Mouse (Mus musculus) liver, embryonic 13.5 days (tissue): Measurements from ENCODE around the gene Itpka. TPM values are rescaled to one million over a fixed set of nuclear protein-coding genes. Genes with fewer than 3 reads are reported as not detected.
"Not testable (repeated sequence)": the region's sequence is repeated elsewhere in the genome, so short reads cannot be mapped to it uniquely, and the experiment has no call there.

Experiments used
- ATAC-seq: fragments of 200-750 bp; cut with Nextera tagmentation; 2 replicates; pipeline ENCODE4 v1.8.0; 2017; ENCODE audit warnings: low read depth, mild to moderate bottlenecking, moderate number of reproducible peaks, moderate library complexity
- DNase-seq: peaks from one replicate; pipeline ENCODE4 v3.0.0; 2022
- H3K27ac ChIP-seq: fragments of 300-500 bp; sonication (generic); 2 replicates; pipeline ENCODE4 v1.5.1; 2015; ENCODE audit warnings: moderate library complexity, mild to moderate bottlenecking, inconsistent platforms
- H3K27me3 ChIP-seq: fragments of 300-500 bp; sonication (generic); 2 replicates; pipeline ENCODE4 v1.6.1; 2015; ENCODE audit warnings: mild to moderate bottlenecking, inconsistent platforms
- H3K36me3 ChIP-seq: fragments of 300-500 bp; sonication (generic); 2 replicates; pipeline ENCODE4 v1.6.1; 2015; ENCODE audit warnings: mild to moderate bottlenecking, inconsistent platforms
- H3K4me1 ChIP-seq: fragments of 300-500 bp; sonication (generic); replicated peaks from 2 replicates; pipeline ENCODE4 v1.6.1; 2015; ENCODE audit warnings: inconsistent platforms
- H3K4me2 ChIP-seq: fragments of 300-500 bp; sonication (generic); 2 replicates; pipeline ENCODE4 v1.6.1; 2015; ENCODE audit warnings: inconsistent platforms, mild to moderate bottlenecking, moderate library complexity
- H3K4me3 ChIP-seq: fragments of 300-500 bp; sonication (generic); replicated peaks from 2 replicates; pipeline ENCODE4 v1.5.1; 2015; ENCODE audit warnings: mild to moderate bottlenecking, inconsistent platforms
- H3K9ac ChIP-seq: fragments of 300-500 bp; sonication (generic); 2 replicates; pipeline ENCODE4 v1.6.1; 2015; ENCODE audit warnings: mild to moderate bottlenecking, inconsistent platforms
- H3K9me3 ChIP-seq: fragments of 300-500 bp; sonication (generic); replicated peaks from 2 replicates; pipeline ENCODE4 v1.6.1; 2016; ENCODE audit warnings: inconsistent platforms
- WGBS: fragments of 180-500 bp; shearing (Covaris S2); methylation state at CpG from one replicate; pipeline ENCODE4 v1.1.7; 2015; ENCODE audit not compliant: insufficient replicate concordance; 5-methylcytosine and 5-hydroxymethylcytosine counted together
- polyA plus RNA-seq: library from polyadenylated mRNA; unstranded; fragments of >200 nt; fragmentation: Nextera tagmentation; extraction: Ambion mirVana; gene quantifications from 2 replicates; pipeline ENCODE4 v1.2.1, GENCODE M21; 2015

The Itpka gene
- 2.3 and 2.9 TPM in 2 replicates for polyA plus RNA-seq

GRCm38 (mm10) chr2:119741581-119742411 is at the start of gene Itpka:
Gene Itpka, plus strand, starts transcription at chr2:119742337.
- H3K36me3 ChIP-seq, result no peaks in the 10 kb centered on the region
- ATAC-seq (peak; percentile 71), DNase-seq (peak; percentile 56)
- under 1% methylated on average over 46 of the region's 53 CpGs for WGBS
- peak within 1 kb of the TSS; percentile 99 for H3K4me2 ChIP-seq
- no peaks in the 10 kb centered on the region for H3K9me3 ChIP-seq
- H3K27me3 ChIP-seq, result peaks cover 62% of the 10 kb centered on the region
- peak within 1 kb of the TSS; percentile 75 for H3K9ac ChIP-seq
- H3K4me1 ChIP-seq, result peaks cover 55% of the 10 kb centered on the region
- H3K4me3 ChIP-seq, result peak within 1 kb of the TSS; percentile 68
- H3K27ac ChIP-seq, result peak within 1 kb of the TSS; percentile 78

- Histone ChIP-seq H3K27me3 (no peaks in the 10 kb centered on the region), H3K9me3 (no peaks in the 10 kb centered on the region), H3K4me1 (no peaks in the 10 kb centered on the region; the same call in 1 of the 2 replicates), H3K27ac (no peak overlapping the region), H3K36me3 (peaks cover 15% of the 10 kb centered on the region), H3K4me3 (no peak overlapping the region), H3K9ac (no peak overlapping the region), H3K4me2 (no peak overlapping the region)
- ATAC-seq (no peak), DNase-seq (no peak)
- WGBS, result 77% methylated on average over 2 of the region's 2 CpGs
Measured at GRCm38 (mm10) chr2:119694826-119695225, 47.3 kb upstream of the Itpka start.

GRCm38 (mm10) chr2:119696111-119696510 is 46.0 kb upstream of the Itpka start:
- H3K9ac ChIP-seq, result no peak overlapping the region
- H3K4me1 ChIP-seq, result no peaks in the 10 kb centered on the region; the same call in 1 of the 2 replicates
- no peak for ATAC-seq
- 66% methylated on average over 1 of the region's 1 CpGs for WGBS
- no peak overlapping the region for H3K27ac ChIP-seq
- peaks cover 20% of the 10 kb centered on the region for H3K36me3 ChIP-seq
- no peak overlapping the region for H3K4me2 ChIP-seq
- H3K4me3 ChIP-seq, result no peak overlapping the region
- no peaks in the 10 kb centered on the region for H3K27me3 ChIP-seq
- DNase-seq, result no peak
- H3K9me3 ChIP-seq, result no peaks in the 10 kb centered on the region

GRCm38 (mm10) chr2:119698472-119698871 is 43.7 kb upstream of the Itpka start:
- Histone ChIP-seq H3K27ac (no peak overlapping the region), H3K27me3 (no peaks in the 10 kb centered on the region), H3K4me3 (no peak overlapping the region), H3K9ac (no peak overlapping the region), H3K4me1 (no peaks in the 10 kb centered on the region; the same call in 1 of the 2 replicates), H3K9me3 (no peaks in the 10 kb centered on the region), H3K36me3 (peaks cover 14% of the 10 kb centered on the region), H3K4me2 (no peak overlapping the region)
- ATAC-seq, result no peak
- DNase-seq, result no peak
- 61% methylated on average over 2 of the region's 2 CpGs for WGBS

GRCm38 (mm10) chr2:119699962-119700361 is 42.2 kb upstream of the Itpka start:
- Histone ChIP-seq H3K4me2 (no peak overlapping the region), H3K27ac (no peak overlapping the region), H3K36me3 (peaks cover 16% of the 10 kb centered on the region; the same call in 1 of the 2 replicates), H3K9me3 (no peaks in the 10 kb centered on the region), H3K4me1 (no peaks in the 10 kb centered on the region; the same call in 1 of the 2 replicates), H3K27me3 (no peaks in the 10 kb centered on the region), H3K4me3 (no peak overlapping the region), H3K9ac (no peak overlapping the region)
- 88% methylated on average over 3 of the region's 3 CpGs for WGBS
- ATAC-seq (no peak), DNase-seq (no peak)

DNA sequence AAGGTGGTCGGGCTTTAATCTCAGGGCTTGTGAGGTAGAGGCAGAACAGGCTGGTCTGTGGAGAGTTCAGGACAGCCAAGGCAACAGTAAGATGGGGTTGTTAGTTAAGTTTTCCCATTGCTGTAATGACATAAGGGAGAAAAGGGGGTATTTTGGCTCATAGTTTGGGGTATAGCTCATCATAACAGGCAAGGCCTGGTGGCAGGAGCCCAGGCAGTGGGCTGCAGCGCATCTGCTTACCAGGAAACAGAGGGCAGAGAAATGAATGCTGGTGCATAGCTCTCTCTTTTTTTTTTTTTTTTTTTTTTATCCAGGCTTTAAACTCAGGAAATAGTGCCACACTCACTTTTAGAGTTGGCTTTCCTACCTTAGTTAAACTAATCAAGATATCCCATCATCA is 39.0 kb upstream of the Itpka start:
- WGBS, result 82% methylated on average over 2 of the region's 2 CpGs
- peaks cover 29% of the 10 kb centered on the region for H3K36me3 ChIP-seq
- H3K27ac ChIP-seq, result no peak overlapping the region
- H3K27me3 ChIP-seq, result no peaks in the 10 kb centered on the region
- H3K4me2 ChIP-seq, result no peak overlapping the region
- no peaks in the 10 kb centered on the region for H3K9me3 ChIP-seq
- H3K4me3 ChIP-seq, result no peak overlapping the region
- ATAC-seq, result no peak
- no peaks in the 10 kb centered on the region; the same call in 1 of the 2 replicates for H3K4me1 ChIP-seq
- DNase-seq, result no peak
- H3K9ac ChIP-seq, result no peak overlapping the region

DNA sequence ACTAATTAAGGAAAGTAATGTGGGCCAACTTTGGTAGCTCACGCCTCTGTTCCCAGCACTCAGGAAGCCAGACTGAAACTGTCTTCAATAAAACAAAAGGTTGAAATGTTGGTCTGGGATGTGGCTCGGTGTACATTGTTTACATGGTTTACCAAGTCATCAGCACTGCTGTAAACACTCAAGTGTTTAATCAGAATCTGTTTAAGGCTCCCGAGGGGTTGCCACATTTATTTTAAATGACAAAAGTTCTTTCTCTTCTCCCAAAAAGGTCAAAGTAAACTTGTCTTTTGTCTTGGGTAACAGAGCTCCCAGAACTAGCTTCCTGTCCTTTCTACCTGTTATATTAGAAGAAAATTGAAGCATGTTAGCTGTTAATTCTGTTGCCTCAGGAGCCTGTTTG is 34.5 kb upstream of the Itpka start:
- Histone ChIP-seq H3K27me3 (no peaks in the 10 kb centered on the region), H3K4me2 (no peak overlapping the region), H3K27ac (no peak overlapping the region), H3K9me3 (no peaks in the 10 kb centered on the region), H3K36me3 (peaks cover 58% of the 10 kb centered on the region), H3K4me3 (no peak overlapping the region), H3K4me1 (no peaks in the 10 kb centered on the region), H3K9ac (no peak overlapping the region)
- WGBS, result 72% methylated on average over 3 of the region's 3 CpGs
- DNase-seq (no peak), ATAC-seq (no peak)

GRCm38 (mm10) chr2:119710011-119710410 is 32.1 kb upstream of the Itpka start:
- H3K9ac ChIP-seq, result no peak overlapping the region
- no peak overlapping the region for H3K4me2 ChIP-seq
- H3K9me3 ChIP-seq, result no peaks in the 10 kb centered on the region
- 70% methylated on average over 3 of the region's 3 CpGs for WGBS
- peaks cover 67% of the 10 kb centered on the region for H3K36me3 ChIP-seq
- H3K4me3 ChIP-seq, result no peak overlapping the region
- ATAC-seq (no peak), DNase-seq (no peak)
- peaks cover 7% of the 10 kb centered on the region for H3K4me1 ChIP-seq
- no peak overlapping the region for H3K27ac ChIP-seq
- no peaks in the 10 kb centered on the region for H3K27me3 ChIP-seq

- H3K36me3 ChIP-seq, result peaks cover 73% of the 10 kb centered on the region
- H3K9ac ChIP-seq, ATAC-seq, H3K4me3 ChIP-seq, H3K9me3 ChIP-seq, H3K4me1 ChIP-seq, DNase-seq, H3K27ac ChIP-seq, H3K4me2 ChIP-seq, H3K27me3 ChIP-seq: not testable (repeated sequence)
- WGBS, result 74% methylated on average over 2 of the region's 2 CpGs
Measured at GRCm38 (mm10) chr2:119715868-119716267, 26.3 kb upstream of the Itpka start.

- Histone ChIP-seq H3K27ac (no peak overlapping the region), H3K4me2 (no peak overlapping the region), H3K4me1 (peaks cover 15% of the 10 kb centered on the region), H3K9ac (no peak overlapping the region), H3K4me3 (no peak overlapping the region), H3K9me3 (no peaks in the 10 kb centered on the region), H3K36me3 (peaks cover 84% of the 10 kb centered on the region), H3K27me3 (no peaks in the 10 kb centered on the region)
- 93% methylated on average over 8 of the region's 8 CpGs for WGBS
- DNase-seq (no peak), ATAC-seq (no peak)
Measured at GRCm38 (mm10) chr2:119721070-119721469, 21.1 kb upstream of the Itpka start.

- Histone ChIP-seq H3K4me3 (no peak overlapping the region), H3K27ac (peak overlapping the region; percentile 77), H3K27me3 (no peaks in the 10 kb centered on the region), H3K4me2 (peak overlapping the region; percentile 29), H3K36me3 (peaks cover 87% of the 10 kb centered on the region), H3K4me1 (peaks cover 36% of the 10 kb centered on the region), H3K9me3 (no peaks in the 10 kb centered on the region), H3K9ac (0 out of 2 replicates have a peak overlapping the region, but pooled peaks have one; percentile 0)
- peak; percentile 94 for ATAC-seq
- 28% methylated on average over 3 of the region's 3 CpGs for WGBS
- DNase-seq, result peak; percentile 61
Measured at GRCm38 (mm10) chr2:119727762-119728416, 14.2 kb upstream of the Itpka start.
